Mouse (Mus musculus): ENCODE results near the gene Rsrc1.

DNA sequence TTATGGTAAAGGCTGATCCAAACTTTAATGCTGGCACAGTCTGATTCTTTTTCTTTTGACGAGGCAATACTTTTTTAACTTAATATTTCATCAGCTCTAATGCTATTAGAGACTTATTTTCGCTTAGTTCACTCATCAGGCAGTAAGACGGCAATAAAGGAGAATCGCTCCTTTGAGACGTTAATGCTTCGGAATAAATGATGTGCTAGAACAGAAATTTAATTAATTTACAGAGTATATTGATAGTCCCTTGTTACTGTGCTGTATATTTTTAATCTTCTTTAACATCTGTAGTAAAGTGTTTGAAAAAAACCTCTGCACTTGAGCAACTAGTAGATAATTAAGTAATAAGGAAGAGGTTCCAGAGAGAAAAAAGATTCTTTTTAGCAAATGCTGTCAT lies 308.3 kb downstream of the Rsrc1 start:
- TF ChIP-seq POLR2A (IDR thresholded peaks at IDR 0.05; ENCODE audit: borderline replicate concordance, control insufficient read depth, low read depth, low read length) (no peak), CTCF (IDR thresholded peaks at IDR 0.05; ENCODE audit: control insufficient read depth, insufficient read depth, low read length) (no peak)

All from bone marrow, adult 2 months (tissue).